Mouse (Mus musculus): Measurements from ENCODE around the gene Smoc1.

DNA sequence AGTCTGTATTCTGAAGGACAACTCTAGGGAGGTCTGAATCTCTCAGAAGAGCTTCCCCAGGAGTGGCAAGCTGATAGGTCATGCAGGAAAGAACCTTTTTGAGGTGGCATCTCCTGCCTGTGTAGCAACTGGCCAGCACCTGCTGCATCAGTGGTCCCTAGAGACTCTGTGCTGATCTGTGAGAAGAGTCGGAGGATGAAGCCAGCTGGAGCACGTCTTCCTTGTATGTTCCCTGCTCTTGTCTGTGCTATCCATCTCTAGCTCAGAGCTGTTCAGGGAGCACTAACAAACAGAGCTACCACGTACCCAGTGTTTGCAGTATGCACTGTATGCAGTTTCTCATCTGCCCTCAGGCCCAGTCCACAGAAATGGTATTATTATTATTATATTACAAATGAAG, 54.4 kb downstream of the Smoc1 start:
- TF ChIP-seq CTCF (conservative IDR thresholded peaks at IDR 0.05; ENCODE audit: insufficient read depth, insufficient read length, low read depth, low read length) (no peak), POLR2A (IDR thresholded peaks at IDR 0.05; ENCODE audit: low read depth, low read length) (no peak)
